Comparison of ENCODE assay signal across 20 mouse cellular contexts in genomic region chr2:3692833-3693232, GRCm38 (mm10).
DNase-seq lines count a peak whose midpoint lies in the region; ATAC-seq and TF ChIP-seq lines count a peak whose summit lies in the region.
"Had no signal": no experiment of that assay in that cellular context is flagged by ENCODE, and none has a peak within 500 bp of the region (broad histone marks: within the 10 kb centered on the region; RNA-seq: fewer than 3 reads in every experiment).

No protein-coding gene starts in this region.

- peak; percentile 54 for DNase-seq in forebrain, postnatal 0 days
- no peak for DNase-seq in forebrain, embryonic 11.5 days (ENCODE audit: low spot score)
- peak; percentile 24 for DNase-seq in adipocyte (ENCODE audit: low spot score)
- no peak for DNase-seq in frontal cortex, postnatal 10 days (ENCODE audit: low spot score in 2 of 2)
- DNase-seq: adrenal gland, adult 2 months; adrenal gland, adult 8-10 months; adrenal gland, postnatal 10 days; adrenal gland, postnatal 14 days; adrenal gland, postnatal 25 days; adrenal gland, postnatal 36 days; B cell, adult 2 months; cerebellum, adult 11 months; cerebellum, adult 11-12 months; cerebellum, adult 18-20 months; cerebellum, adult 2 months had no signal

- H3K36me3 ChIP-seq in forebrain, postnatal 0 days (ENCODE audit: insufficient read depth): no peaks in the 10 kb centered on the region
- no peaks in the 10 kb centered on the region for H3K36me3 ChIP-seq in forebrain, embryonic 11.5 days (ENCODE audit: control insufficient read depth, insufficient read depth, low read length)
- H3K36me3 ChIP-seq: G1E had no signal

- no peaks in the 10 kb centered on the region for H3K4me1 ChIP-seq in forebrain, postnatal 0 days (ENCODE audit: insufficient read depth)
- H3K4me1 ChIP-seq in forebrain, embryonic 11.5 days (replicated peaks; ENCODE audit: control insufficient read depth, insufficient read depth, low read length): no peaks in the 10 kb centered on the region

- no peak overlapping the region for H3K9ac ChIP-seq in forebrain, postnatal 0 days
- no peak overlapping the region for H3K9ac ChIP-seq in forebrain, embryonic 11.5 days (ENCODE audit: low read length)

- no peak overlapping the region for H3K27ac ChIP-seq in forebrain, postnatal 0 days (ENCODE audit: low read depth, low read length)
- H3K27ac ChIP-seq in forebrain, embryonic 11.5 days (ENCODE audit: low read depth, low read length): no peak overlapping the region

- H3K4me3 ChIP-seq in forebrain, postnatal 0 days (ENCODE audit: low read depth, low read length): no peak overlapping the region
- no peak overlapping the region for H3K4me3 ChIP-seq in forebrain, embryonic 11.5 days (ENCODE audit: low read depth, low read length)

- 65% methylated on average over 2 of the region's 2 CpGs for WGBS in forebrain, postnatal 0 days
- WGBS in forebrain, embryonic 11.5 days: 88% methylated on average over 2 of the region's 2 CpGs

- H3K9me3 ChIP-seq in forebrain, postnatal 0 days (ENCODE audit: low read length): no peaks in the 10 kb centered on the region
- no peaks in the 10 kb centered on the region for H3K9me3 ChIP-seq in forebrain, embryonic 11.5 days (ENCODE audit: control insufficient read depth, low read length)
- H3K9me3 ChIP-seq: G1E had no signal

- peak; percentile 69; the same call in 1 of the 2 replicates for ATAC-seq in forebrain, postnatal 0 days
- no peak for ATAC-seq in forebrain, embryonic 11.5 days (replicated peaks; ENCODE audit: low FRiP score)
- ATAC-seq: activated CD4-positive, CD25-positive, alpha-beta regulatory T cell, adult 4 months; CD4-positive, CD25-positive, alpha-beta regulatory T cell, adult 4 months; Patski had no signal

- H3K27me3 ChIP-seq in forebrain, postnatal 0 days (ENCODE audit: insufficient read depth, low read length): no peaks in the 10 kb centered on the region
- no peaks in the 10 kb centered on the region for H3K27me3 ChIP-seq in forebrain, embryonic 11.5 days (ENCODE audit: control insufficient read depth, insufficient read depth, low read length)
- H3K27me3 ChIP-seq: CH12.LX, Patski had no signal

- H3K4me2 ChIP-seq in forebrain, postnatal 0 days (ENCODE audit: low read depth): no peak overlapping the region
- no peak overlapping the region for H3K4me2 ChIP-seq in forebrain, embryonic 11.5 days (ENCODE audit: low read depth, low read length, severe bottlenecking)

- TF ChIP-seq CTCF in forebrain, postnatal 0 days (IDR thresholded peaks at IDR 0.05; ENCODE audit: low read depth): no peak

Comparison
In these comparisons a context has a peak if more than half of its experiments do, and no peak if none do; other contexts are left out.
1. DNase-seq: peak in forebrain, postnatal 0 days (single experiment) and adipocyte (single experiment); none in forebrain, embryonic 11.5 days (single experiment) and frontal cortex, postnatal 10 days (0 of 2).